Mouse (Mus musculus) stomach, postnatal 0 days (tissue): ENCODE measurements around the gene Nhsl1. TPM values are rescaled to one million over a fixed set of nuclear protein-coding genes. Genes with fewer than 3 reads are reported as not detected.

Source experiments
- ATAC-seq: fragments of 200-750 bp; cut with Nextera tagmentation; 2 replicates; pipeline ENCODE4 v1.8.0; 2017; ENCODE audit not compliant: low FRiP score, low TSS enrichment
- DNase-seq: peaks from one replicate; pipeline ENCODE4 v3.0.0-alpha.2; 2016; ENCODE audit warnings: low spot score
- H3K27ac ChIP-seq: fragments of 300-500 bp; sonication (generic); replicated peaks from 2 replicates; pipeline ENCODE4 v1.5.1; 2014; ENCODE audit warnings: mild to moderate bottlenecking, control low read depth
- H3K27me3 ChIP-seq: fragments of 300-500 bp; sonication (generic); 2 replicates; pipeline ENCODE4 v1.6.1; 2014; ENCODE audit warnings: low read length; ENCODE audit not compliant: control insufficient read depth, insufficient read depth
- H3K36me3 ChIP-seq: fragments of 300-500 bp; sonication (generic); 2 replicates; pipeline ENCODE4 v1.6.1; 2014; ENCODE audit warnings: low read length, mixed read lengths; ENCODE audit not compliant: control insufficient read depth, insufficient read depth
- H3K4me1 ChIP-seq: fragments of 300-500 bp; sonication (generic); replicated peaks from 2 replicates; pipeline ENCODE4 v1.6.1; 2014; ENCODE audit warnings: antibody characterized with exemption; ENCODE audit not compliant: control insufficient read depth, insufficient read depth
- H3K4me2 ChIP-seq: fragments of 300-500 bp; sonication (generic); replicated peaks from 2 replicates; pipeline ENCODE4 v1.6.1; 2014; ENCODE audit warnings: low read depth, mild to moderate bottlenecking, control low read depth, moderate library complexity
- H3K4me3 ChIP-seq: fragments of 300-500 bp; sonication (generic); 2 replicates; pipeline ENCODE4 v1.5.1; 2014; ENCODE audit warnings: low read depth, low read length, control low read depth
- H3K9ac ChIP-seq: fragments of 300-500 bp; sonication (generic); 2 replicates; pipeline ENCODE4 v1.6.1; 2014; ENCODE audit warnings: mild to moderate bottlenecking, low read length, control low read depth, mixed read lengths
- H3K9me3 ChIP-seq: fragments of 300-500 bp; sonication (generic); 2 replicates; pipeline ENCODE4 v1.6.1; 2016; ENCODE audit warnings: low read length; ENCODE audit not compliant: control insufficient read depth
- CTCF ChIP-seq: IDR thresholded peaks from 2 replicates; pipeline ENCODE4 v1.5.1; 2016; ENCODE audit warnings: antibody characterized with exemption, low read depth, mild to moderate bottlenecking, moderate library complexity
- EP300 ChIP-seq: optimal IDR thresholded peaks from 2 replicates; pipeline ENCODE3; 2016; ENCODE audit warnings: antibody characterized with exemption
- WGBS: fragments of 180-500 bp; shearing (Covaris S2); extraction: QIAGEN DNeasy Blood & Tissue Kit; methylation state at CpG from one replicate; pipeline ENCODE4 v1.1.7; 2014; 5-methylcytosine and 5-hydroxymethylcytosine counted together
- polyA plus RNA-seq: library from polyadenylated mRNA; unstranded; fragments of >200 nt; fragmentation: Nextera tagmentation; extraction: Ambion mirVana; gene quantifications from 2 replicates; pipeline ENCODE4 v1.2.1, GENCODE M21; 2015

Gene Nhsl1
- polyA plus RNA-seq, 1 experiment from 2014 or later = 4.3 TPM

GRCm38 (mm10) chr10:18457808-18458475 is 139.2 kb downstream of the Nhsl1 start:
- WGBS = 67% methylated on average over 8 of the region's 8 CpGs
- H3K27ac ChIP-seq = no peak overlapping the region
- ATAC-seq = no peak
- DNase-seq = no peak
- no peak overlapping the region for H3K9ac ChIP-seq
- H3K27me3 ChIP-seq = no peaks in the 10 kb centered on the region
- H3K4me2 ChIP-seq = no peak overlapping the region
- TF ChIP-seq EP300 (no peak), CTCF (no peak)
- H3K9me3 ChIP-seq = no peaks in the 10 kb centered on the region
- no peaks in the 10 kb centered on the region for H3K36me3 ChIP-seq
- H3K4me1 ChIP-seq = no peaks in the 10 kb centered on the region
- H3K4me3 ChIP-seq = no peak overlapping the region

DNA sequence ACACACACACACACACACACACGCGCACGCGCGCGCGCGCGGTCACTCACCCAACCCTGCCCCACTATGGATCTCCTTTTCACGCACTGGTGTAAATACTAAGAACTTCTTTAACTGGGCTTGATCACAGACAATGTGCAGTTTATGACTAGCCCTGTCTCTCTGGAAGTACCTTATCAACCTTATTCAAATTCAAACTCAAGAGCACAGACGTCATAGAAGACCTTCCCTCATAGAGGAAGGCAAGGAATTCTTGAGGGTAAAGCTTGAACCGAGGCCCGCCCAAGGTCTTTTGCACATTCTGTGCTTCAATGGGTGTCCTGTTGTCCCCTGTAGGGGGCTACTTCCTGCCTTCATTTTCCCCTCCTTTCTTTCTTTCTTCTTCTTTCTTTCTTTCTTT is 142.6 kb downstream of the Nhsl1 start:
- Histone ChIP-seq H3K27ac (no peak overlapping the region), H3K4me2 (no peak overlapping the region), H3K4me1 (no peaks in the 10 kb centered on the region), H3K36me3 (no peaks in the 10 kb centered on the region), H3K9me3 (no peaks in the 10 kb centered on the region), H3K9ac (no peak overlapping the region), H3K27me3 (no peaks in the 10 kb centered on the region), H3K4me3 (no peak overlapping the region)
- ATAC-seq = no peak
- TF ChIP-seq EP300 (no peak), CTCF (no peak)
- no peak for DNase-seq
- 95% methylated on average over 13 of the region's 13 CpGs for WGBS

DNA sequence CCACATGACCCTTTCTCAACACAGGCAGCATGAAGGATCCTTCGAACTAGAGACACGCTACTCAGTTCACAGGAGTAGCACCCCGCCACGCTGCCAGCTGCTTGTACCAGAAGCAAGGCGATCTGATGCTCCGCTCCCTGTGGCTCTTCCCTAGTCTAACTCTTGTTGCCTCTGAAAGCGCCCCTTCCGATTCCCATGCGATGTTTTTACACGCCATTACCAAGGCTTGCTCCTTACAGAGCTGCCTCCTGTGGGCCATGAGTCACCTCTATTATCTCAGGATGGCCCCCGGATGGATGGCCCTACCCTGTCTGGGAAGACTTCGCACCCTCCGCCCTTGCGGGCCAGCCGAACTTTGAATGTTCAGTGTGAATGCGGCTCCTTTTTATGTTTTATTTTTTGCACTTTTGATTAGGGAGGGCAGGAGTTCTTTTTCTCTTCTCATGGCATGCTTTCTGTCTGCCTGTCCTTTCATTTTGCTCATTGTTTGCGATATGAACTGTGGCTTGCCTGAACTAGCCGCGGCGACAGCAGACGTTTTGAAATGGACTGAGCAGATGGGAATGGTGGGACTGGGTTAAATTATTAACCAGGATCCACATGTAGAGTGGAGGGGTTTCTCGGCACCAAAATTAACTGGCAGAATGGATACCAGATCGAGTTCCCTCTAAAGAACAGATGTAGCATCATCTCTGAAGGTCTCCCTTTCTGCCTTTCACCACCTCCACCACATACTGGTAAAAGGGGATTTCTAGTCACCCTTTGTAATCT is 144.5 kb downstream of the Nhsl1 start:
- no peak for TF ChIP-seq EP300
- no peak for TF ChIP-seq CTCF
- H3K9ac ChIP-seq = no peak overlapping the region
- no peak overlapping the region for H3K4me2 ChIP-seq
- ATAC-seq (peak; percentile 67), DNase-seq (no peak)
- no peaks in the 10 kb centered on the region for H3K27me3 ChIP-seq
- H3K27ac ChIP-seq = 0 out of 2 replicates have a peak overlapping the region, but pooled peaks have one; percentile 30
- H3K36me3 ChIP-seq = no peaks in the 10 kb centered on the region
- no peaks in the 10 kb centered on the region for H3K9me3 ChIP-seq
- H3K4me1 ChIP-seq = no peaks in the 10 kb centered on the region
- WGBS = 58% methylated on average over 23 of the region's 23 CpGs
- H3K4me3 ChIP-seq = no peak overlapping the region

DNA sequence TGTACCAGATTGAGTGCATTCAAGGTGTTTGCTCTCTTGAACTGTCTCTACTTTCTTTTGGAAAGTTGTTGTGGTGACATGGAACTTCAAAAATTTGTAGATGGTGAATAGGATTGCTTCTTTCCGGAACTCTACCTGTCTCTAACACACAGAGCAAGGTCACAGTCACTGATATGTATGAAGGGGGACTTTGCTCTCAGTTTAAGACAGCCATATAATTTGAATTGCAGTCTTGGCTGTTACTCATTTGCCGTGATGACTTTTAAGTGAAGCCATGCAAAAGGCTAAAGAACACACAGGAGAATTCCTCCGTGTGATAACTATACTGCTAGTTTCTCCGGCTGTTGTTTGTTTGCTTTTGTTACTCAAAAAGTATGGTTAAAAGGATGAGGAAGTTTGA is 149.6 kb downstream of the Nhsl1 start:
- H3K4me3 ChIP-seq = no peak overlapping the region
- no peak overlapping the region for H3K9ac ChIP-seq
- peaks cover 6% of the 10 kb centered on the region for H3K4me1 ChIP-seq
- no peak for DNase-seq
- no peak overlapping the region for H3K4me2 ChIP-seq
- no peak overlapping the region for H3K27ac ChIP-seq
- no peak for ATAC-seq
- no peaks in the 10 kb centered on the region for H3K9me3 ChIP-seq
- TF ChIP-seq EP300 (no peak), CTCF (no peak)
- no peaks in the 10 kb centered on the region for H3K36me3 ChIP-seq
- WGBS = 39% methylated on average over 4 of the region's 4 CpGs
- H3K27me3 ChIP-seq = no peaks in the 10 kb centered on the region

DNA sequence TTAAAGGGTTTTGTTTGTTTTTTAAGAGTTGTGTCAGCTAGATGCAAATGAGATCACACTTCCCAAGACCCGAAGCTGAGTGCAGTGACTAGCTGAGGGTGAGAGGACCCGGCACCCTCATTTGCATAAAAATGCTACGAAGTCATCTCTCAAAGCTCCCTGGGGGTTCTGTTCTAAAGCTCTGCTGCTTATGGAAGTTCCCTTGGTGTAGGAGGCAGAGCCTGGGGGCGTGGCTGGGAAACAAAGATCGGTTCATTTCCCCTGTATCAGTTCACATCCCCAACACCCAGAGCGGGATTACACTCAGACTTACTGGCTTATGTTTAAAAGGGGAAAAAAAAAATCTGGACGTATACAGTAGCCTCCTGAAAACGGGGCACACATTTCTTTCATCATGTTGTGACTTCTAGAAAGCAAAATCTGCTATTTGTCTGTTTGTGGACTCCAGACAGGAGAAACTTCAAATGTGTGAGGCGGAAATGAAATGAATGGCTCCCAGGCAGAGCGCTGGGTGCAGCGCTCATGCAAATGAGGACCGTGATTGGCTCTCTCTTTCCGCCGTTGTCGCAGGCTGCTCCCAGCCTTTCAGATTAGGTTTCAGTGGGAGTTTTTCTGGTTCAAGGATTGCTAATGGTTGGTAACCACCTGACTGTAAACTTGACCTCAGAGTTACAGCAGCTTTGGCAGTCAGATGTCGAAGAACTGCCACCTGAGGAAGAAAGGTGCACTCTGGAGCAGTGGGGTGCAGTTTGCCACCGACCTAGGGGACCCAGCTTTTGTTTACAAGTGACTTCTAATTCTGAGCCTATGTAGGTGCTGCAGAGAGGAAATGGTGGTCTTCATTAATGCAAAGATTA is 150.7 kb downstream of the Nhsl1 start:
- WGBS = 6% methylated on average over 17 of the region's 17 CpGs
- Histone ChIP-seq H3K27me3 (no peaks in the 10 kb centered on the region), H3K9me3 (no peaks in the 10 kb centered on the region), H3K4me2 (peak overlapping the region; percentile 40), H3K36me3 (no peaks in the 10 kb centered on the region), H3K27ac (no peak overlapping the region), H3K4me3 (no peak overlapping the region; the same call in 1 of the 2 replicates), H3K9ac (no peak overlapping the region), H3K4me1 (peaks cover 6% of the 10 kb centered on the region)
- no peak for TF ChIP-seq CTCF
- no peak for TF ChIP-seq EP300
- peak; percentile 75 for DNase-seq
- ATAC-seq = peak; percentile 93
